Mouse (Mus musculus) kidney, embryonic 16.5 days (tissue): ENCODE measurements around the gene Chrm2. TPM values are rescaled to one million over a fixed set of nuclear protein-coding genes. Genes with fewer than 3 reads are reported as not detected.

Source experiments
- ATAC-seq: fragments of 200-750 bp; cut with Nextera tagmentation; 2 replicates; pipeline ENCODE4 v1.8.0; 2017; ENCODE audit warnings: moderate TSS enrichment; ENCODE audit not compliant: low FRiP score, low TSS enrichment
- H3K27ac ChIP-seq: fragments of 300-500 bp; sonication (generic); 2 replicates; pipeline ENCODE4 v1.5.1; 2014; ENCODE audit warnings: low read length
- H3K27me3 ChIP-seq: fragments of 300-500 bp; sonication (generic); 2 replicates; pipeline ENCODE4 v1.6.1; 2014; ENCODE audit warnings: low read length, control low read depth, mixed read lengths; ENCODE audit not compliant: insufficient read depth
- H3K36me3 ChIP-seq: fragments of 300-500 bp; sonication (generic); 2 replicates; pipeline ENCODE4 v1.6.1; 2014; ENCODE audit warnings: low read length, control low read depth, mixed read lengths; ENCODE audit not compliant: insufficient read depth
- H3K4me1 ChIP-seq: fragments of 300-500 bp; sonication (generic); 2 replicates; pipeline ENCODE4 v1.6.1; 2014; ENCODE audit warnings: low read length, control low read depth, mixed read lengths; ENCODE audit not compliant: insufficient read depth
- H3K4me2 ChIP-seq: fragments of 300-500 bp; sonication (generic); replicated peaks from 2 replicates; pipeline ENCODE4 v1.6.1; 2014; ENCODE audit warnings: low read depth, low read length
- H3K4me3 ChIP-seq: fragments of 300-500 bp; sonication (generic); 2 replicates; pipeline ENCODE4 v1.5.1; 2014; ENCODE audit warnings: mild to moderate bottlenecking, low read length
- H3K9ac ChIP-seq: fragments of 300-500 bp; sonication (generic); replicated peaks from 2 replicates; pipeline ENCODE4 v1.6.1; 2014; ENCODE audit warnings: low read length
- H3K9me3 ChIP-seq: fragments of 300-500 bp; sonication (generic); 2 replicates; pipeline ENCODE4 v1.6.1; 2016; ENCODE audit warnings: low read length, control low read depth
- WGBS: fragments of 180-500 bp; shearing (Covaris S2); extraction: QIAGEN DNeasy Blood & Tissue Kit; methylation state at CpG from one replicate; pipeline ENCODE4 v1.1.7; 2014; 5-methylcytosine and 5-hydroxymethylcytosine counted together
- polyA plus RNA-seq: library from polyadenylated mRNA; unstranded; fragments of >200 nt; fragmentation: Nextera tagmentation; extraction: Ambion mirVana; gene quantifications from 2 replicates; pipeline ENCODE4 v1.2.1, GENCODE M21; 2015

The Chrm2 gene
- polyA plus RNA-seq: 0.21 and 0.29 TPM in 2 replicates

DNA sequence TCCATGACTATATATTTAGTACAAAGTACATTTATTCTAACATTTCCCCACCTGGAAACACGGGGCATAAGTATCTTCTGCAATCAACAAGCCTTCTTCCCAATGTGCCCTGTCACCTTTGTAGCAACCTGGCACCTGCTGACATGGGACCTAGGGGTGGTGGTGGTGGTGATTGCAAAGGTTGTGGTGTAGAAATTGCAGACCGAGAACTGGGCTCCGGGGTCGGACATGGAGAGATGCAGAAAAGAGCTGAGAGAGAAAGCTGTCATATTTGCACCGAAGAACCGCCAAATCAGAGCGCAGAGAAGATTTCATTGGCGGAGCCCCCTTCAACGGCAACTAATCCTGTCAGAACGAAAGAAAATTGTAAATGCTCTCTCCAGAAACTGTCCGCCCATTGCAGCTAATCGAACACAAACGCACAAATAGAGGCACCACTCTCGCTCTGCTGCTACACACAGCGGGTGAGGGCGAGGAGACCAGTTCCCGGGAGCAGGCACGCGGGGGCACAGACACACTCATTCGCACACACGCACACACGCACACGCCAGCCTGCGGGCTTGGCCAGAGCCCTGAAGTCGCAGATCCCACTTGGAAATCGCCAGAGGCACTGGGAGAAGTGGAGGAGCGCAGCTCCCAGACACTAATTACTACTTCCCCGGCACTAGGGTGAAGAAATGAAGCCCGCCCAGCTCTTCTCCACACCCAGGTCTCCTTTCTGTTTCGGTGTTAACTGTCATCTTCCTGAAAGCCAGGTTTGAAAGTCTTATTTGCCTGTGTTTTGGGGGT, at the start of gene Chrm2:
TSS of gene Chrm2 (plus strand) at position 473 of the 789 bp plus-strand sequence.
- H3K27ac ChIP-seq: no peak within 1 kb of the TSS
- WGBS: 3% methylated on average over 30 of the region's 30 CpGs
- no peaks in the 10 kb centered on the region for H3K36me3 ChIP-seq
- peaks cover 56% of the 10 kb centered on the region for H3K27me3 ChIP-seq
- H3K4me3 ChIP-seq: peak within 1 kb of the TSS; percentile 56
- peak within 1 kb of the TSS; percentile 88 for H3K4me2 ChIP-seq
- 0 out of 2 replicates have a peak within 1 kb of the TSS, but pooled peaks have one; percentile 48 for H3K9ac ChIP-seq
- ATAC-seq: 0 out of 2 replicates have a peak, but pooled peaks have one; percentile 19
- peaks cover 16% of the 10 kb centered on the region for H3K4me1 ChIP-seq
- H3K9me3 ChIP-seq: no peaks in the 10 kb centered on the region

GRCm38 (mm10) chr6:36373983-36374382, 13.9 kb upstream of the Chrm2 start:
- H3K27me3 ChIP-seq: no peaks in the 10 kb centered on the region
- no peak overlapping the region for H3K4me2 ChIP-seq
- H3K36me3 ChIP-seq: no peaks in the 10 kb centered on the region
- 78% methylated on average over 2 of the region's 2 CpGs for WGBS
- no peaks in the 10 kb centered on the region for H3K9me3 ChIP-seq
- H3K4me1 ChIP-seq: no peaks in the 10 kb centered on the region
- H3K4me3 ChIP-seq: no peak overlapping the region
- no peak overlapping the region for H3K27ac ChIP-seq
- no peak overlapping the region for H3K9ac ChIP-seq
- ATAC-seq: no peak

DNA sequence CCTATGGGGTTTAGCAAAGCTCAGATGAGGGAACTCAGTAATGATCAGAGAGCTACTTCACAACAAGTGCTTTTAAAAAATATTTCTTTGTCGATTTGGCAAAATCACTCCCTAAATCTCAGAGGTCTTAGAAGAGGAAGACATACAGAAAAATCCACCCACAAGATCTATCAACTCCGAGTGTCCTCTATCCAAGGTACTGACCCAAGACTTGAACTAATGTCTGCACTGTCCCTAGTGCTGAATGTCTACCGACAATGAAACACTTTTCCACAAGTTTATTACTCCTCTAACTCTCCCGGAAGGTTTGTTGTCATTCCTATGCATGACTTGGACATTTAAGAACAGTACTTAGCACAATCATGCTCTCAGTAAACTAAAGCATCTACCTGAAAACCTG, 9.9 kb upstream of the Chrm2 start:
- H3K36me3 ChIP-seq: no peaks in the 10 kb centered on the region
- H3K4me1 ChIP-seq: no peaks in the 10 kb centered on the region
- no peaks in the 10 kb centered on the region for H3K27me3 ChIP-seq
- no peaks in the 10 kb centered on the region for H3K9me3 ChIP-seq
- H3K9ac ChIP-seq: no peak overlapping the region
- H3K27ac ChIP-seq: no peak overlapping the region
- H3K4me2 ChIP-seq: no peak overlapping the region
- no peak overlapping the region for H3K4me3 ChIP-seq
- no peak for ATAC-seq
- WGBS: 61% methylated on average over 4 of the region's 4 CpGs

DNA sequence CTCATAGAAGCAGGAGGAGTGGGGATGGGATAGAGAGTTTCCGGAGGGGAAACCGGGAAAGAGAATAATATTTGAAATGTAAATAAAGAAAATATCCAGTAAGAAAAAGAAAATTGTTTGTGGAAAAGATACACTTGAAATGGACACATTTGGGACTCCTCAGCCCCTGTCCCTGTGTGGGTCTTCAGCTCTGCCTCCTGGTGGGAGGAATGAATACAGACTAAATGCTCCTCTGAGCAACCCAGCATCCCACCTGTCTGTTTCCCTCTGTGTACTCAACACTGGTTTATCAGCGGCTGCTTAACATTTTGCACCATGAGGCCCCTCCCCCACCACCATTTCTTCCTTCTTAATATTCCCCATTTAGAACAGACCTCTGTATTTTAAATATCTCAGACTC, 3.8 kb upstream of the Chrm2 start:
- WGBS: 56% methylated on average over 3 of the region's 3 CpGs
- Histone ChIP-seq H3K27me3 (peaks cover 32% of the 10 kb centered on the region), H3K27ac (no peak overlapping the region), H3K36me3 (no peaks in the 10 kb centered on the region), H3K4me1 (peaks cover 12% of the 10 kb centered on the region), H3K4me3 (no peak overlapping the region), H3K9ac (no peak overlapping the region), H3K4me2 (no peak overlapping the region), H3K9me3 (no peaks in the 10 kb centered on the region)
- ATAC-seq: no peak

DNA sequence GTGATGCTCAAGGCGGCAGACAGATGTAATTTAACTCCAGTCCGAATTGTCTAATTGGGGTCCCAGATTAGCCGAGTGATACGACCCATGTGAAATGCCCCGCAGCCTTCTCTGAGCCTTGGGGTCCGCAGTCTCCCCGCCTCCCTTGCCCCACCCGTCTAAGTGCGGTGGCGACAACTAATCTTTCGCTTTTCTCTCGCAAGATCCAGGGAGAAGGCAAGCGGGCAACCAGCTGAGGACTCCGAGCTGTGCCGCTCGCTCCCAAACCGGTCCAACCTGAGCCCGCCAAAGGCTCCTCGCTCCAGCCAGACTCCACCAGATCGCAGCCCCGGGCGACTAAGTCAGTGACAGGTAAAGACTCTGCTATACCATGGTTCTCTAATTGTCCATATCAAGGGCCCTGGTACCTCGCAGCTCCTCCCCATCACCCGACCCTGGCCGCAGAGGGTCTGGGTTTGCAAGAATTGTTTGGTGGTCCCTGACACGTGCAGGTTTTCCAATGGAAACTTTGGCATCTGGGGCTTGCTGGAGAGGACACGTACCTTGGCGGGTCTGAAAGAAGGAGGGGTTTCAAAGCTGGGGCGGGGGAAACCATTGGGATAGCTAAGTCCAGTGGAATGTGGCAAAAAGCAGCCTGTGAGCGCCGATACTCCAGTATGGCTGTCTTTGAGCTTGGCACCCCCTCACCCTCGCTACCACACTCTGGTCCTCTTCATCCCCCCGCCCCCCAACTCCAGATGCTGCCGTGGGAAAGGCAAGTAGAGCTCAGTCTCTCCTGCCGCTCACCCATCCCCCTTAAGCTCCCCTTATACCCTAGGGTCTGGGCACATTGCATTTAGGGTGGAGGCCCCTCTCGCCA, 746 bp downstream of the Chrm2 start:
- no peak for ATAC-seq

GRCm38 (mm10) chr6:36389260-36389965, 1.5 kb downstream of the Chrm2 start:
- no peak for ATAC-seq
- peak overlapping the region; percentile 88 for H3K4me2 ChIP-seq
- no peaks in the 10 kb centered on the region for H3K36me3 ChIP-seq
- peaks cover 53% of the 10 kb centered on the region for H3K27me3 ChIP-seq
- no peak overlapping the region for H3K27ac ChIP-seq
- peak overlapping the region; percentile 56 for H3K4me3 ChIP-seq
- peaks cover 16% of the 10 kb centered on the region for H3K4me1 ChIP-seq
- no peak overlapping the region for H3K9ac ChIP-seq
- no peaks in the 10 kb centered on the region for H3K9me3 ChIP-seq
- 28% methylated on average over 20 of the region's 20 CpGs for WGBS

More for the DNA sequence above, 746 bp downstream of the Chrm2 start:
- H3K27me3 ChIP-seq: peaks cover 56% of the 10 kb centered on the region
- no peak overlapping the region for H3K9ac ChIP-seq
- peak overlapping the region; percentile 56 for H3K4me3 ChIP-seq
- H3K9me3 ChIP-seq: no peaks in the 10 kb centered on the region
- H3K27ac ChIP-seq: no peak overlapping the region
- H3K36me3 ChIP-seq: no peaks in the 10 kb centered on the region
- 1% methylated on average over 32 of the region's 36 CpGs for WGBS
- peaks cover 16% of the 10 kb centered on the region for H3K4me1 ChIP-seq
- peak overlapping the region; percentile 88 for H3K4me2 ChIP-seq

DNA sequence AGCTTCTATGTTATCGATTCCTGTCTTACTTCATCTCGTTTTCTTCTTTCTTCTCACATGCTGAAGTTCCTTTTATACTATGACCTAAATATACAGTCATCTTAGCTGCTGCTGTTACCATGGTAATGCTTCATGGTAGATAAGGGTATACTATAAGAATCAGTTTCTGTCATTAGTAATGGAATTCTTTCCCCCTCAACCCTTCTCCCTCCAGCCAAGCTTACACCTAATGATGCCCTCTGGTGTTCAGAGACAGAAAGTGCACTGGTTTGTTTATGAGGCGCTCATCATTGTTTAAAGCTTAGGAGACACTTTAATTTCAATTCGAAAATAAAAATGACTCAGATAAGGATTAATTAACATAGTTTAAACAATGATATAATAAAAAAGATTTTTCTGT, 5.8 kb downstream of the Chrm2 start:
- no peaks in the 10 kb centered on the region for H3K36me3 ChIP-seq
- no peaks in the 10 kb centered on the region for H3K9me3 ChIP-seq
- no peak overlapping the region for H3K27ac ChIP-seq
- no peak overlapping the region for H3K4me3 ChIP-seq
- ATAC-seq: no peak
- WGBS: 64% methylated on average over 4 of the region's 4 CpGs
- no peak overlapping the region for H3K4me2 ChIP-seq
- H3K4me1 ChIP-seq: peaks cover 8% of the 10 kb centered on the region
- no peak overlapping the region for H3K9ac ChIP-seq
- peaks cover 28% of the 10 kb centered on the region for H3K27me3 ChIP-seq

DNA sequence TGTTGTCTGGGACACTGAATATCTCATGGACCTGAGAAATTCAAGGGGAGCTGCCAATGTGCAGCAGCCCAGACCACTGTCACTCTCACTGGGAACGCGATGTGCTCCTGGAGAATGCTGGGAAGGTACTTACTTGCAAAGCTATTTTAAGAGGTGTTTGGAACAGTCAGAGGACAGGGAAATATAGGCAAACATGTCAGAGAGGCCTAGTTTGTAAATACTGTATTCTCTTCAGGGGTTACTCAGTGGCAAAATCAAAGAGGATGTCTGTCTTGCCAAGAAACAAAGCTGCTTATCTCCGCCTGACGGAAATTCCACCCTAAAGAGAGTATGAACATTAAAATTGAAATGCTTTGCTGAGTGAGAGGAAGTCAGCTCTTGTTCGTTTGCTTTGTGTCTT, 17.3 kb downstream of the Chrm2 start:
- H3K4me1 ChIP-seq: no peaks in the 10 kb centered on the region
- no peaks in the 10 kb centered on the region for H3K9me3 ChIP-seq
- no peak overlapping the region for H3K27ac ChIP-seq
- WGBS: 68% methylated on average over 5 of the region's 5 CpGs
- no peaks in the 10 kb centered on the region for H3K36me3 ChIP-seq
- ATAC-seq: no peak
- no peak overlapping the region for H3K4me3 ChIP-seq
- H3K4me2 ChIP-seq: no peak overlapping the region
- no peaks in the 10 kb centered on the region for H3K27me3 ChIP-seq
- H3K9ac ChIP-seq: no peak overlapping the region

GRCm38 (mm10) chr6:36409016-36409415, 21.1 kb downstream of the Chrm2 start:
- H3K36me3 ChIP-seq: no peaks in the 10 kb centered on the region
- ATAC-seq: no peak
- no peak overlapping the region for H3K4me3 ChIP-seq
- no peak overlapping the region for H3K4me2 ChIP-seq
- H3K27ac ChIP-seq: no peak overlapping the region
- H3K9me3 ChIP-seq: no peaks in the 10 kb centered on the region
- no peak overlapping the region for H3K9ac ChIP-seq
- H3K27me3 ChIP-seq: no peaks in the 10 kb centered on the region
- H3K4me1 ChIP-seq: no peaks in the 10 kb centered on the region
